Mouse (Mus musculus): Measurements from ENCODE around the gene Ilf2. TPM values are rescaled to one million over a fixed set of nuclear protein-coding genes. Genes with fewer than 3 reads are reported as not detected.

The Ilf2 gene
- total RNA-seq, 2 experiments from 2014 or later: 29.6 to 32.2 TPM

DNA sequence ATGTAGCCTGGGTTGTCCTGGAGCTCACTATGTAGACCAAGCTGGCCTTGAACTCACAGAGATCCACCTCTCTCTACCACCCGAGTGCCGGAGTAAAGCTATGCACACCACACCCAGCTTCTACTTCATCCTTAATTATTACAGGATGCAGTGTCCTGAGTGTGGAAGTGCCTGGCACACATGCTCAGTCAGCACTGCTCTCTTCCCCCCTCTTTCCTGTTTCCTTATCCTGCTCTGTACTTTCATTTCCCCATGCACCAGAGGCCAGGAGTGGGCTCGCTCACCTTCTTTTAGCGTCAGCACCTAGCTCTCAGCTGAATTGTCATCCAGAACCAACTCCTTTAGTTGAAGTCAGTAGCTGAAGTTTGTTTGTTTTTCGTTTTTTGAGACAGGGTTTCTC lies 15.6 kb upstream of the Ilf2 start:
- no peak for DNase-seq
- intact Hi-C loops (cut with DNase I): loop anchor here (5.0 kb wide), 1 partner anchor 243 kb away; no protein-coding TSS in a partner anchor

DNA sequence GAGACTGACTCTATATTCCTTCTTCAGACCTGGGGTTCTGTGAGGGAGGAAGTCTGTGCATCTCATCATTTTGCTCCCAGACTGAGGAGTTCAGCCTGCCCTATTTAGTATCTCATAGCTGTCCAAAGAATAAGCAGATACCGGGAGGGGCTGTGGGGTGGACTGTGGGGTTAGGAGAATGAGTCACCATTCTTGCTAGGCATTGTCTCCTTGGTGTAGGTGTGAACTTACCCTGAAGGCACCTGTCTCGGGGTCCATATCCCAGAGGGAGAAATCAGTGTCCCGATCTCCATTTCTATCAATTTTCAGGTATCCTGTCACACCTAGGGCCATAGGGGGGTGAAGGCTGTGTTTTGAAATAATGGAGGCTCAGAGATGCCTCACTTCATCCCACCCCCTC lies 14.0 kb upstream of the Ilf2 start:
- DNase-seq: no peak
- intact Hi-C loops (cut with DNase I): loop anchor here (5.0 kb wide), 1 partner anchor 245 kb away; no protein-coding TSS in a partner anchor

DNA sequence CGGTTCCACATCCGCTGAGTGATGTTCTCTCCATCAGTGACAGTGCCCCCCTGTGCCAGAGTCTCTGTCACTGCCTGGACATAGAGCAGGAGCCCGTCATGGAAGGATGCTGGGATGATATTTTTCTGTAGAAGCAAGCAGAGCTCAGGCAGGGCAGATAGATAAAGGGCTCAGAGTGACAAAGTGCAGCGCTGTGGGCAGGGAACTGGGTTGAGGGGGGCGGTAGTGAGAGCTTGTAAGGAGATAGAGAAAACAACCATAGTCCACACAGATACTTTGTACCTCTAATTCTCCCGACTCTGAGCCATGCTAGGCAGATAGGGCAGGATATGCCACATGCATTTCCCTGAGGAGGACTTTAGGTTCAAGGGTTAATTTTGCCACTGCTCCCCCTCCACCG lies 13.3 kb upstream of the Ilf2 start:
- intact Hi-C loops (cut with DNase I): loop anchor here (5.0 kb wide), 1 partner anchor 245 kb away; no protein-coding TSS in a partner anchor
- DNase-seq: no peak

DNA sequence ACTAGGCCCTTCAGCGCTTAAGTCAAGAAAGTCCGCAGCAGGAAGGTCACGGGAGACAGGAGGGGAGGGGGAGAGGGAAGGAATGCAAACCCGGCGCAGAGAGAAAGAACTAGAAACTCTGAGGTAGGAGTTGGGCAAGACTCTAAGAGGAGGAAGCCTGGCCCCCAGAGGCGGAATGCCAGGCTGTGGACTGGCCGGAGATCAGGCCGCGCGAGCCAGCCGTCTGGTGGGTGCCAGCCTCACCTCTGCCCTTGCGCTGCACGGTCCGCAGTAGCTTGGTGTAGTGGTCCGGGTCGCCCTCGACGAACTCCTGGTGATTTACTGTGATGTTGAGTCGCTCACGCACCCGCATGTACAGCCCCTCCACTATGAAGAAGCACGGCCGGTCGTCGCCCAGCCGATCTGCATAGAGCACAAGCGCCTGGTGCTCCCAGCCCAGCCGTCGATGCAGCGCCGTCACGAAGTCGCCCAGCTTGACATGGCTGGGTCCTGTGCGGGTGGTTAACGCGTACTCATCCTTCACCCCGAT lies 11.3 kb upstream of the Ilf2 start:
- peak; percentile 45 to 49 for DNase-seq
- intact Hi-C loops (cut with DNase I): loop anchor here (1.0 to 5.0 kb wide), 4 partner anchors 18 to 247 kb away; partner anchors contain the start of genes Dennd4b and Ints3

DNA sequence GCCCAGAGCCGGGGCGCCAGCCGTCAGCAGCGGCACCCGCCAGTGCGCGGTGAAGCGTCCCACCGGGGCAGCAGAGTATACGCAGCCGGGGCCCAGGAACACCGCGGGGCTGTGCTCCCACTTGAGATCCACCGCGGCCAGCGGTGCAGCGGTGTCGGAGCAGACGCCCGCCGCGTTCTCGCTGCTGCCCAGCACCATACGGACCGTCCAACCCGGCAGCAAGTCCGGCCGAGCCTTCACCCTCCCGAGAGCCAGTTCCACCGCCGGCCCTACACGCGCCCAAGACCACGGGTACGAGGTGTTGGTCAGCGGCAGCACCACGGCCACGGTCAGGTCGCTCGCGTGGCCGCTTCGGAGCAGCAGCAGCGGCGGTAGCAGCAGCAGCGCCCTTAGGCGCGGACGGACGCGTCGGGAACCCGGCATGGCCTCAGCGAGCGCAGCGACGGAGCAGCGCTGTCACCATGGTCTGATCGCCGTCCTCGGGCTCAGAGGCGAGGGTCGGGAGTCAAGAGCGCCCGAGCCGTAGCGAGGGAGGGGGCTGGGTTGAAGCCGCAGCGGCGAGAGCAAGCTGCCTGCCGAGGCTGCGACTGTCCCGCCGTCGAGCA lies 10.7 kb upstream of the Ilf2 start:
- DNase-seq: peak; percentile 36 to 66
- intact Hi-C loops (cut with DNase I): loop anchor here (1.0 to 5.0 kb wide), 3 partner anchors 19 to 198 kb away; partner anchors contain the start of genes Dennd4b and Ints3

DNA sequence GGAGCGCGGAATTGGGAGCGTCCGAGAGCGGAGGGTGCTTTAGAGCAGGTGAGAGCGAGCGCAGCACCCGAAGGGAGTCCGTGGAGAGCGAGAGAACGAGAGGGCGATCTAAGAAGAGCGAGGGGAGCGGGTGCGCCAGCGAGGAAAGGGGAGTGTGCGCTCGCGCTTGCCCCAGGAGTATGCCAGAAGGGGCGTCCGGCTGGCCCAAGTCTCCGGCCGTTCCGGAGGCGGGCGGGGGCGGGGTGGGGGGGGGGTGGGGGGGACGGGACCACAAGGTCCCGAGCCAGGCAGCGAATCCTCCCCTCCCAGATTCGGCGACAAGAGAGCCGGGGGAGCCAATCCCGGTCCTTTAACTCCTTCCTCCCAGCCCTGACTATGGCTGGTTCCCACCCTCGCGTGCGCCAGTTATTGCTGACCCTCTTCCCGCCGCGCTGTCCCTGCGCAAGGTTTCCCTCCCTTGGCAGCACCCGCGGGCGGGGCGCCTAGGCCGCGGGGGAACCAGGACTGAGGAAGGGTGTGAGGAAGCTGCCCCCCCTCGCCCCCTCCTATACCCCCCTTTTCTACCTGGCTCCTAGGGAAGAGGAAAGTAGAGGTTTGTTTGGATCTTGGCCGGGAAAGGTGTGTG lies 10.1 kb upstream of the Ilf2 start, which contains the start of gene Npr1:
Gene Npr1 (minus strand): TSS at position 181 of the 625 bp plus-strand sequence.
- intact Hi-C loops (cut with DNase I): loop anchor here (1.0 to 5.0 kb wide), 4 partner anchors 19 to 198 kb away; partner anchors contain the start of genes Dennd4b and Ints3
- peak; percentile 66 to 73 for DNase-seq

DNA sequence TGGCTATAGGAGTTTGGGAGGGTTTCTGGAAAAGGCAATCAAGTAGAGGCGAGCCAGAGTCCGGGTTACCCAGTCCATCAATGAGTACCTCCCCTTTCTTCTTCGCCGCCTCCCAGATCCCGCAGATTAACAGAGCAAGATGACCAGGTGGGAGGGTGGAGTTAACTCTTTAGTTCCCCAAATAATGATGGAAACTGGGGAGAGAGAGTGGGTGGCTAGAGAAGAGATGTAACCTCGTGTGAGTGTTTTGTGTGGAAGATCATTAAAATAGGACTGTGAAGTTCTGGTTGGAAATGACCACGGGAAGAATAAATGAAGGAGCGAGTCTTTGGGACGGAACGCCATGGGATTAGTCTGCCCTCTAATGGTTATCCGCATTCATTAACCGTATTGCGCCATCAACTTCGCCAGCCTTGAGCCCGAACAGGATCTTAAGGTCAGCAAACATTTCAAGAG lies 9.6 kb upstream of the Ilf2 start:
- intact Hi-C loops (cut with DNase I): loop anchor here (1.0 to 5.0 kb wide), 2 partner anchors 54 to 199 kb away; partner anchors contain the start of gene Dennd4b
- peak in 1 of 2 experiments; percentile 60 for DNase-seq

DNA sequence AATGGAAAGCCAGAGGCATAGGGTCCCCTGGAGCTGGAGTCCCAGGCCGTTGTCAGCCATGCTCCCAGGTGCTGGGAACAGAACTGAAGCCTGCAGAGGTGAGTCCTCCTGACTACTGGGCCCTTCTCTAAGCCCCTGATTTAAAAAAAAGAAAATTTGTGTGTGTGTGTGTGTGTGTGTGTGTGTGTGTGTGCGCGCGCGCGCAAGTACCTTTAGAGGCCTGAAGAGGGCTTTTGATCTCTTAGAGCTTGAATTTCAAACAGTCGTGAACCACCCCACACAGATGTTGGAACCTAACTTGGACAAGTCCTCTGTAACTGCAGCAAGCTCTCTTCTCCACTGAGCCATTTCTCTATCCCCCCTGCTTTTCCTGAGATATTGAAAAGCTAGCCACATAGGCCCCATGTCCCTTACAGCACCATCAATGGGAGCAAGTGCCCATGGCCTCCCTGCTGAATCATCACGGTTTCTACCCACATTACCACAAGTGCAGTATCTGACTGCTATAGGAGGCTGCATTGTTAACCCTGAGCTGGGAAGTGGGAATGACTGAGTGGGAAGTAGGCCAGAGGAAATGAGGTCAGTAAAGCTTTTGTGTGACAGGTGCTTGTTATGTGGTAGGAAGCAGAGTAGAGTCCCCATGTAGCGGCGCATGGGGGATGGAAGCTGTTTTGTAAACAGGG lies 8.2 kb upstream of the Ilf2 start:
- no peak for DNase-seq
- intact Hi-C loops (cut with DNase I): loop anchor here (5.0 kb wide), 1 partner anchor 200 kb away; the partner anchor contains the start of gene Dennd4b

DNA sequence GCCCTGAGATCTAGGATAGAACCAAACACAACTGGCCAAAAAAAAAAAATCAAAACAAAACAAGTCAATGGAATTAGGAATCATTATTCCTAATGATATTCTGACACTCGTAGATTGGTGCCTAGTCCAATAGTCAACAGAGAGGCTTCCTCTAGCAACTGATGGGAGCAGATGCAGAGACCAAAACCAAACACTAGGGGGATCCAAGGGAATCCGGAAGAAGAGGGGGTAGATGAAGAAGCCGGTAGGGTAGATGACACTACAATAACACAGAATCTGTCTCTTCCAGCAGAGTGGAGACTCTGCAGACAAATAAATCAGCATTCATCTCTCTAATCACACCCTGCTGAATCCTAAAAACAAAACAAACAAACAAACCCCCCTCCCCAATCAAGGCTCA lies 3.7 kb upstream of the Ilf2 start:
- peak; percentile 45 to 49 for DNase-seq
- intact Hi-C loops (cut with DNase I): no loop called here

DNA sequence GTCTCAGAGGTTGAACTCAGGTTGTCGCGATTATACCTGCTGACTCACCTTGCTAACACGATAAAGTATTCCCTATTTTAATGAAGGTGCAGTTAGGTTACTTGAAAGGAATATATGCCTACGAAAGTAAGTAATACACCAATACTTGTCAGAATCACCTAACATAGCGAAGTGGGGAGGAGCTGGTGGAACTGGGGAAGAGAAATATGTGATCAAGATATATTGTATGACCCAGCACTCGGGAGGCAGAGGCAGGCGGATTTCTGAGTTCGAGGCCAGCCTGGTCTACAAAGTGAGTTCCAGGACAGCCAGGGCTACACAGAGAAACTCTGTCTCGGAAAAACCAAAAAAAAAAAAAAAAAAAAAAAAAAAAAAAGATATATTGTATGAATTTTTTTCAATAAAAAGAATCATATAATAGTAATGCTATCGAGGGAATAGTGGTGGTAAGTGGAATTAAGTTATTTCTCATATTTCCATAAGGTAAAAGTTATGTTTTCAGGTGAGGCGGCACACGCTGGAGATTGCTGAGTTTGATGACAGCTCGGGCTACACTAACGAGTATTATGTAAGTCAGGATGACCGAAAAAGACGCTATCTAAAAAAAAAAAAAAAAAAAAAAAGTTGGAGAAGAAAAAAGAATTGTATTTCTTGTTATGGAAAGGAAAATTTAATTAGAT lies 635 bp upstream of the Ilf2 start:
- intact Hi-C loops (cut with DNase I): no loop called here
- no peak for DNase-seq

DNA sequence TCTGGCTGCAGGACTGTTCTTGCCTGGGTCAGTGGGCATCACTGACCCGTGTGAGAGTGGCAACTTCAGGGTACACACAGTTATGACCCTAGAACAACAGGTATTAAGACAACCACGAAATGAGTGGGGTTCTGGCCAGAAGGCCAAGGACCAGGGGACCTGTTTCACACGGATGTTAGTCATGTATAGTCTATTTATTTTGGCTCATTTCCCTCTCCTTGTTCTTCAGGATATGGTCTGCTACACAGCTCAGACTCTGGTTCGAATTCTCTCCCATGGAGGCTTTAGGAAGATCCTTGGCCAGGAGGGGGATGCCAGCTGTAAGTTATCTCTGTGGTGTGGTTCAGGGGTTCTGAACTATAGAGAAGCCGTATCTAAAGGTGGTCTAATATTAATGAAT lies 11.1 kb downstream of the Ilf2 start:
- DNase-seq: no peak
- intact Hi-C loops (cut with DNase I): no loop called here

DNA sequence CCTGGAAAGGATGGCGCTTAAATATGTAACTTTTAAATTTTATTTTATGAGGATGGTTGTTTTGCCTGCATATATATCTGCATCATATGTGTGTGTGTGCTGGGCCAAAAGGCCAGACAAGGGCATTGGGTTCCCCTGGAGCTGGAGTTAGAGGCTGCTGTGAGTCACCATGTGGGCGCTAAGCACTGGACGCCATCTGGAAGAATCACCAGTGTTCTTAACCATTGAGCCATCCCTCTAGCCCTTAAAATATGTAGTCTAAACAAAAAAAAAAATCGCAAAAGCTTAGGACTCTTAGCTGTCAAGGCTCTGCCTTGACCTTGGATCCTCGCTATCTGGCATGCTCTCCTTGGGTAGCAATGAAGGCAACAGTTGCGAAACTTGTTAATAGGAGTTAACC lies 12.7 kb downstream of the Ilf2 start:
- intact Hi-C loops (cut with DNase I): no loop called here
- no peak for DNase-seq

DNA sequence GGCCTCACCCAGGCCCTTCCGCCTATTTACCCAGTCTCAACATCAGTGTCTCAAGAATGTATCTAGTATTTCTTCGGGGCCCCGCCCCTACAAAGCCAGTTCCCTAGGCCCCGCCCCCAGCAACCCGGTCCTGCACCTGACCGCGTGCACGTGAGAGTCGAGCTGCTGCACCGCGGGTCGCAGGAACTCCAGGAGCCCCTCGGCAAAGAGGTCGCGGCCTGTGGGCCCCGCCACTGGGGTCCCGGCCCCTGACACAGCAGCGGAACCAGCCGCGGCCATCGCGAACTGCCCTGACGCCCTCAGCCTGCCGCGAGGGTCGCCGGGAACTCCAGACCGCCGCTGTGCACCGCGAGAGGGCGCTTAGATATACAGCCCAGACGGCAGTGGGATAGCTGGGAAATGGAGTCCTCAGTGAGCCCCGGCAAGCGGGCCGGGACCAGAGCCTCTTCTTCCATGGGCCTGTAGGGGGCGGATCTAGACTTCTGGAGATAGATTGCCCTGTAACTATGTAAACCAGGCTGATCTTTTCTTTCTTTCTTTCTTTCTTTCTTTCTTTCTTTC lies 14.8 kb downstream of the Ilf2 start, which contains the start of gene Snapin:
Gene Snapin (minus strand): TSS at position 338 of the 561 bp plus-strand sequence.
- intact Hi-C loops (cut with DNase I): loop anchor here (1.0 to 5.0 kb wide), 4 partner anchors 18 to 217 kb away; partner anchors contain the start of gene Chtop
- DNase-seq: peak; percentile 94 to 97

DNA sequence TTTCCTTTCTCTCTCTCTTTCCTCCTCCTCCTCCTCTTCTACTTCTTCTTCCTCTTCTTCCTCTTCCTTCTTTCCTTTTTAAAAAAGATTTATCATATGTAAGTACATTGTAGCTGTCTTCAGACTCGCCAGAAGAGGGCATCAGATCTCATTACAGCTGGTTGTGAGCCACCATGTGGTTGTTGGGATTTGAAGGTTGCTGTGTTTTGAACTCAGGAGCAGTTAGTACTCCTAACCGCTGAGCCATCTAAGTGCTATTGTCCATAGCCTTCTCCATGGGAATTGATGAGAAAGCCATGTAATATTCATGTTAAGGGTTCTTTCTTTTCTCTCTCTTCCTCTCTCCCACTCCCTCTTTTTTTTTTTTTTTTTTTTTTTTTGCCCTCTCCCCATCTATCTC lies 15.4 kb downstream of the Ilf2 start:
- intact Hi-C loops (cut with DNase I): loop anchor here (1.0 to 5.0 kb wide), 4 partner anchors 17 to 216 kb away; partner anchors contain the start of gene Chtop
- no peak for DNase-seq

DNA sequence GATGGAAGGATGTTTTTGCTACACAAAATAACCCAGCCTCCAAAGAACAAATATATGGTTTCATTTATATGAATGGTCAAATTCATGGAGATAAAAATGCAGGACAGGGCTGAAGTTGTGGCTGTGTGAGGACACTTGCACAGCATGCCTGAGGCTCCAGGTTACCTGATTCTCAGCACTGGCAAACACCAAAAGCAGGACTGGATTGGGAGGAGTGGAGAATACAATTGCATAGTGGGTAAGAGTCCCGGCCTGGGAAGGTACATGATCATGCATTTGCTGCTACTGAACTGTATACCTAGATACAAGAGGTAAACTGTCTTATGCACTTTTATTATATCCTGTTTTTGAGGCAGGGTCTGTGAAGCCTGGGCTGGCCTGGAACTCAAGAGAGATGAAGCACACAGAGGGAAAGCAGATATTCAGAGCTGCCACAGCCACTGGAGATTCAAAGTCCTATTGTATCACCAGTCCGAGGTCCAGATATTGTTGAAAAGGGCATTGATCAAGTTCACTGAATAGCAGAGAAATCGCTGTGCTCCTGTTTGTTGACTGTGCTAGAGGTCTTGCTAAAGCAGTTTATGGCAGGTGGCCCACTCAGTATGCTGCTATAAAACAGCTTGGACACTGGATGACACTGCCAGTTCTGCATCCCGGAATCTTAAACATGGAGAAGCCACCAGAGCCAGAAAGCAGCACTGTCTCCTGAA lies 18.1 kb downstream of the Ilf2 start:
- DNase-seq: no peak
- intact Hi-C loops (cut with DNase I): loop anchor here (5.0 kb wide), 1 partner anchor 213 kb away; no protein-coding TSS in a partner anchor

DNA sequence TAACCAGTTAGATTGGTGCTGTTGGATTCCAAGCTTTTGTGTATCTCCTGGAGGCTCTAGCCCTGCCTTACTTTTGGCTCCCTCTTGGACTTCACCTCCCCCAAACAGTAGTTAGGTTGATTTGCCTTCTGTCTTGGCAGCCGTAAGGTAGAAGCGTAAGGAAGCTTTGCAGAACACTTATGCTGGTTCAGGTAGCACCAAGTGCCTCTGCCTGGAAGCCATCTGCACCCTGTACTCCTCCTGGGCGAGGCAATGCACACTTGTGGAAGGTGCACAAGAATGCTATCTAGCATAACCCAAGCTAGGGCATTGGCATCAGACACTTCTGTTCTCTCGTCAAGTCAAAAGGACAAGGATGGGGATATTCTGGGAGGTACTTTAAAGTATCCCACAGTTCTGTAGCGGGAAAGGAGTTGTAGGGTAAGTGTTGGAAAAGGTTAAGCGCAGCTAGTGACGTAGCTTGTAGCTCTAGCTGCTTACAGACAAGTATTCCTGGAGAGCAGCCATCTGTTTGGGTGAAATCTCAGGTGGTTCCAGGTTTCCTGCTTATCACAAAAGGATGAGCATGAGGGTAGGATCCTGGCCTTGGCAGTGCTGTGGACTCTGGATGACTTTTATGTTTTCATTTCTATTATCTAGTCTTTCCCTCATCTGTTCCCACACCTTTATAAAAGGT lies 20.1 kb downstream of the Ilf2 start:
- intact Hi-C loops (cut with DNase I): no loop called here
- no peak for DNase-seq

DNA sequence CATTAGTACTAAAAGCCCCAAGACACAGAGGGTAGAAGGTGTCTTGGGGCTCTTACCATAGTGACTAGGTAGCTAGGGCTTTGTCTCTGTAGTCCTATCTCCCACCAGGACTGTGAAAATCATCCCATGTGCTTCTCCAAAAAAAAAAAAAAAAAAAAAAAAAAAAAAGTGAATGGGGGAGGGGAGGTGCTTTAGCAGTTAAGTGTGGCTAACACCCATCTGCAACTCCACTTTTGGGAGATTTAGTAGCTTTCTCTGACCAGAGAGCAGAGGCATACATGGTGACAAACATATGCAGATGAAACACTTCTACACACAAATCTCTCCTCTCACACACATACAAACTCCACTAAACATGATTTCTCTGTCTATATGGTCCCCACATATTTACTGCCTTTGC lies 21.7 kb downstream of the Ilf2 start:
- no peak for DNase-seq
- intact Hi-C loops (cut with DNase I): no loop called here

DNA sequence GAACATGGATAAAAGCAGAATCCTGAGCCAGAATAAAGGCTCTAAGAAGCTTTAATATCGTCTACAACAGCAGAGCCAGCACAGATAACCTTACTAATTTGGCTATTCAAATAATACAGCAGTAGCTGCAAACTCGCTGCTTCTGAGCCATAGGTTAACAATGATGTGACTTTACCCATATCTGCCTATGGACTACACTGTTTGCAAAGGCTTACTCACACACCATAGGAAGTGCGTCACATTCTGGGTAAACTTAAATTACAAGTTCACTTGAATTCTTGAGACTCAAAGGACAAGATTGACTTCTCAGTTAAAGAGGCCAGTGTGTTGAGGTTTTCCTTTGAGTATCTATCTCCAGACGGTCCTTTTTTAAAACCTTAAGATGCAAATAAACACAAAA lies 27.5 kb downstream of the Ilf2 start:
- intact Hi-C loops (cut with DNase I): no loop called here
- DNase-seq: no peak

Data from heart, postnatal 36 days (tissue).